1 mouse cellular context compared by ENCODE assay signal in genomic region chr5:30207276-30207675, GRCm38 (mm10).
TF ChIP-seq lines count a peak whose summit lies in the region.

No protein-coding gene starts in this region.

TF ChIP-seq in CH12.LX, 34 proteins besides CTCF, POLR2A, EP300 and RAD21 (continued from another document):
- TF ChIP-seq GABPA (IDR thresholded peaks at IDR 0.05; ENCODE audit: insufficient replicate concordance, low read depth, low read length) (no peak), KAT2A (IDR thresholded peaks at IDR 0.05; ENCODE audit: insufficient replicate concordance, low read length) (no peak), BHLHE40 (IDR thresholded peaks at IDR 0.05; ENCODE audit: low read depth, low read length) (no peak), NRF1 (IDR thresholded peaks at IDR 0.05; ENCODE audit: low read depth, low read length) (no peak), TCF12 (IDR thresholded peaks at IDR 0.05; ENCODE audit: low read depth, low read length) (no peak), CHD1 (IDR thresholded peaks at IDR 0.05; ENCODE audit: low read depth, low read length) (no peak), ZC3H11A (IDR thresholded peaks at IDR 0.05; ENCODE audit: low read depth, low read length) (no peak), MXI1 (IDR thresholded peaks at IDR 0.05; ENCODE audit: low read depth, low read length) (peak; percentile 41; the same call in 1 of the 2 replicates), MAZ (IDR thresholded peaks at IDR 0.05; ENCODE audit: low read depth, low read length) (no peak), RCOR1 (conservative IDR thresholded peaks at IDR 0.05; ENCODE audit: low read depth, low read length) (no peak), TBP (conservative IDR thresholded peaks at IDR 0.05; ENCODE audit: low read depth, low read length) (no peak), HCFC1 (IDR thresholded peaks at IDR 0.05; ENCODE audit: low read depth, low read length) (no peak), JUND (conservative IDR thresholded peaks at IDR 0.05; ENCODE audit: low read depth, low read length) (no peak), CHD2 (IDR thresholded peaks at IDR 0.05; ENCODE audit: low read length) (no peak), POLR2AphosphoS2 (IDR thresholded peaks at IDR 0.05; ENCODE audit: low read depth, low read length) (no peak), IRF4 (IDR thresholded peaks at IDR 0.05; ENCODE audit: low read depth, low read length) (no peak), NELFE (IDR thresholded peaks at IDR 0.05; ENCODE audit: low read depth, low read length) (no peak), ZNF384 (IDR thresholded peaks at IDR 0.05; ENCODE audit: low read depth, low read length) (no peak), ELF1 (IDR thresholded peaks at IDR 0.05; ENCODE audit: low read depth, low read length) (no peak), SIN3A (IDR thresholded peaks at IDR 0.05; ENCODE audit: low read length) (no peak), E2F4 (IDR thresholded peaks at IDR 0.05; ENCODE audit: insufficient replicate concordance, low read depth, low read length) (no peak)
TF ChIP-seq in CH12.LX: peak in this region for 5.
